In the genomic region with DNA sequence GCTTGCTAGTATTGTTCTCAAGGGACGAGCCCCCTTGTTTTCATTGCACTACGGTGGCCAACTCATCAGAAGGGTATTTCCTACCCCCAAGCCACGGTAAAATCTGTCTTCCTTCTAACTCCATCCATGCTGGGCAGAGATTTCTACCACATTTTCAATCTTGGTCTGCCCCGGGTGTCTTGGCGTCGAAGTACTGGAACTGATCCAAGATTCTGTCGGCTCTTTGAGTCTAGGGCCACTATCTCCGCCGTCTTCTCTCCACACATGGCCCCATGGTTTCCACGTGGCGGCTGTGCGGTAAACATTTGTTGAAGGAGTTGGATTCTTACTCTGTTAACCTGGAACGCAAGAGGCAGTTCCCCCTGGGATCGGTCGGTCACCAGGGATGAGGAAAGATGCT, we compare ENCODE assay signal across 30 mouse cellular contexts.
DNase-seq lines count a peak whose midpoint lies in the region; ATAC-seq and TF ChIP-seq lines count a peak whose summit lies in the region.
"Had no signal": no experiment of that assay in that cellular context is flagged by ENCODE, and none has a peak within 500 bp of the region (broad histone marks: within the 10 kb centered on the region; RNA-seq: fewer than 3 reads in every experiment).

No protein-coding gene starts in this region.

- no peaks in the 10 kb centered on the region for H3K36me3 ChIP-seq in heart, embryonic 13.5 days
- no peaks in the 10 kb centered on the region for H3K36me3 ChIP-seq in lung, embryonic 14.5 days (ENCODE audit: insufficient read depth)
- H3K36me3 ChIP-seq in neural tube, embryonic 15.5 days = no peaks in the 10 kb centered on the region
- H3K36me3 ChIP-seq: embryonic facial prominence, embryonic 10.5 days; embryonic facial prominence, embryonic 15.5 days; forebrain, embryonic 12.5 days; heart, embryonic 15.5 days; stomach, embryonic 15.5 days had no signal

- H3K4me3 ChIP-seq in heart, embryonic 13.5 days = no peak overlapping the region
- no peak overlapping the region for H3K4me3 ChIP-seq in lung, embryonic 14.5 days (ENCODE audit: low read depth, low read length)
- H3K4me3 ChIP-seq in neural tube, embryonic 15.5 days (replicated peaks) = no peak overlapping the region
- H3K4me3 ChIP-seq: embryonic facial prominence, embryonic 10.5 days; embryonic facial prominence, embryonic 15.5 days; forebrain, embryonic 12.5 days; heart, adult 2 months; heart, embryonic 15.5 days; stomach, embryonic 15.5 days had no signal

- no peaks in the 10 kb centered on the region for H3K27me3 ChIP-seq in heart, embryonic 13.5 days (replicated peaks)
- H3K27me3 ChIP-seq in lung, embryonic 14.5 days (ENCODE audit: insufficient read depth, low read length) = no peaks in the 10 kb centered on the region
- no peaks in the 10 kb centered on the region for H3K27me3 ChIP-seq in neural tube, embryonic 15.5 days (replicated peaks)
- H3K27me3 ChIP-seq: embryonic facial prominence, embryonic 15.5 days; forebrain, embryonic 12.5 days; heart, embryonic 15.5 days; Patski; stomach, embryonic 15.5 days had no signal

- intact Hi-C loops in heart, postnatal 10 days (cut with DNase I) = no loop called here

- H3K4me2 ChIP-seq in heart, embryonic 13.5 days = peak overlapping the region; percentile 16; the same call in 1 of the 2 replicates
- peak overlapping the region; percentile 18; the same call in 1 of the 2 replicates for H3K4me2 ChIP-seq in lung, embryonic 14.5 days
- no peak overlapping the region for H3K4me2 ChIP-seq in neural tube, embryonic 15.5 days
- H3K4me2 ChIP-seq: embryonic facial prominence, embryonic 15.5 days; forebrain, embryonic 12.5 days; heart, embryonic 15.5 days; midbrain, embryonic 11.5 days; stomach, embryonic 15.5 days had no signal

- no peak for DNase-seq in heart, postnatal 10 days
- DNase-seq in lung, embryonic 14.5 days = peak; percentile 81
- no peak for DNase-seq in lung, postnatal 14 days
- DNase-seq in neural tube, embryonic 10.5 days (ENCODE audit: extremely low spot score, low spot score) = no peak
- no peak for DNase-seq in spleen, postnatal 36 days (ENCODE audit: low spot score in 2 of 2)
- DNase-seq: adrenal gland, postnatal 10 days; cerebellum, adult 11 months; cerebellum, adult 9-11 months; forebrain, postnatal 0 days; heart, adult 2 months; heart, postnatal 36 days; kidney, adult 8-10 months; kidney, postnatal 4 days; liver; retina, postnatal 1 day; right cerebral cortex, postnatal 14 days; thymus, postnatal 14 days had no signal

- H3K9ac ChIP-seq in heart, embryonic 13.5 days = no peak overlapping the region
- no peak overlapping the region for H3K9ac ChIP-seq in lung, embryonic 14.5 days
- no peak overlapping the region for H3K9ac ChIP-seq in neural tube, embryonic 15.5 days (replicated peaks)
- H3K9ac ChIP-seq: embryonic facial prominence, embryonic 15.5 days; forebrain, embryonic 12.5 days; forebrain, postnatal 0 days; heart, embryonic 15.5 days; liver, embryonic 14.5 days; stomach, embryonic 15.5 days had no signal

- whole genome bisulfite sequencing in heart, embryonic 13.5 days = 46% methylated on average over 15 of the region's 15 CpGs
- WGBS in lung, embryonic 14.5 days = 34% methylated on average over 15 of the region's 15 CpGs
- 73% methylated on average over 15 of the region's 15 CpGs for WGBS in neural tube, embryonic 15.5 days

- TF ChIP-seq CTCF in lung, embryonic 14.5 days (IDR thresholded peaks at IDR 0.05; ENCODE audit: low read depth) = no peak

- H3K4me1 ChIP-seq in heart, embryonic 13.5 days = peaks cover 8% of the 10 kb centered on the region; the same call in 1 of the 2 replicates
- H3K4me1 ChIP-seq in lung, embryonic 14.5 days (ENCODE audit: insufficient read depth) = 0 out of 2 replicates have a peak, but pooled peaks cover 10% of the 10 kb centered on the region
- H3K4me1 ChIP-seq in neural tube, embryonic 15.5 days = peaks cover 12% of the 10 kb centered on the region; the same call in 1 of the 2 replicates
- H3K4me1 ChIP-seq: embryonic facial prominence, embryonic 15.5 days; stomach, embryonic 15.5 days had no signal

- no peak overlapping the region for H3K27ac ChIP-seq in heart, embryonic 13.5 days (replicated peaks)
- no peak overlapping the region for H3K27ac ChIP-seq in lung, embryonic 14.5 days (ENCODE audit: low read depth)
- peak overlapping the region; percentile 49; the same call in 1 of the 2 replicates for H3K27ac ChIP-seq in neural tube, embryonic 15.5 days (replicated peaks)
- H3K27ac ChIP-seq: embryonic facial prominence, embryonic 10.5 days; embryonic facial prominence, embryonic 15.5 days; forebrain, embryonic 12.5 days; heart, adult 2 months; heart, embryonic 15.5 days; kidney, postnatal 0 days; liver, embryonic 14.5 days; stomach, embryonic 15.5 days had no signal

- ATAC-seq in heart, embryonic 13.5 days (ENCODE audit: extremely low read depth, insufficient number of reproducible peaks, low FRiP score, low TSS enrichment) = no peak
- peak; percentile 41; the same call in 1 of the 2 replicates for ATAC-seq in lung, embryonic 14.5 days (ENCODE audit: insufficient read depth)
- peak; percentile 41; the same call in 1 of the 2 replicates for ATAC-seq in neural tube, embryonic 15.5 days (ENCODE audit: low FRiP score)
- ATAC-seq: forebrain, postnatal 0 days; intestine, embryonic 16.5 days; lung, postnatal 0 days; Patski had no signal

- no peaks in the 10 kb centered on the region for H3K9me3 ChIP-seq in heart, embryonic 13.5 days
- no peaks in the 10 kb centered on the region for H3K9me3 ChIP-seq in lung, embryonic 14.5 days (ENCODE audit: low read depth, low read length)
- no peaks in the 10 kb centered on the region for H3K9me3 ChIP-seq in neural tube, embryonic 15.5 days (replicated peaks)
- H3K9me3 ChIP-seq: embryonic facial prominence, embryonic 15.5 days; heart, embryonic 15.5 days; stomach, embryonic 15.5 days had no signal
